Mouse (Mus musculus) forebrain, embryonic 13.5 days (tissue): ENCODE measurements around the gene Col13a1. TPM values are rescaled to one million over a fixed set of nuclear protein-coding genes. Genes with fewer than 3 reads are reported as not detected.

Experiments used
- ATAC-seq: fragments of 200-750 bp; cut with Nextera tagmentation; 2 replicates; pipeline ENCODE4 v1.8.0; 2017
- H3K27ac ChIP-seq: fragments of 300-500 bp; sonication (generic); 2 replicates; pipeline ENCODE4 v1.5.1; 2015; ENCODE audit warnings: inconsistent platforms, mild to moderate bottlenecking, moderate library complexity
- H3K27me3 ChIP-seq: fragments of 300-500 bp; sonication (generic); 2 replicates; pipeline ENCODE4 v1.6.1; 2015; ENCODE audit warnings: mild to moderate bottlenecking, inconsistent platforms
- H3K36me3 ChIP-seq: fragments of 300-500 bp; sonication (generic); 2 replicates; pipeline ENCODE4 v1.6.1; 2015; ENCODE audit warnings: mild to moderate bottlenecking, inconsistent platforms; ENCODE audit not compliant: poor library complexity, severe bottlenecking
- H3K4me1 ChIP-seq: fragments of 300-500 bp; sonication (generic); 2 replicates; pipeline ENCODE4 v1.6.1; 2015; ENCODE audit warnings: inconsistent platforms
- H3K4me2 ChIP-seq: fragments of 300-500 bp; sonication (generic); 2 replicates; pipeline ENCODE4 v1.6.1; 2015; ENCODE audit warnings: inconsistent platforms, mild to moderate bottlenecking, moderate library complexity
- H3K4me3 ChIP-seq: fragments of 300-500 bp; sonication (generic); 2 replicates; pipeline ENCODE4 v1.5.1; 2015; ENCODE audit warnings: mild to moderate bottlenecking, inconsistent platforms
- H3K9ac ChIP-seq: fragments of 300-500 bp; sonication (generic); 2 replicates; pipeline ENCODE4 v1.6.1; 2015; ENCODE audit warnings: mild to moderate bottlenecking, inconsistent platforms
- H3K9me3 ChIP-seq: fragments of 300-500 bp; sonication (generic); replicated peaks from 2 replicates; pipeline ENCODE4 v1.6.1; 2016; ENCODE audit warnings: inconsistent platforms
- WGBS: fragments of 180-500 bp; shearing (Covaris S2); methylation state at CpG from one replicate; pipeline ENCODE4 v1.1.7; 2015; 5-methylcytosine and 5-hydroxymethylcytosine counted together
- polyA plus RNA-seq: library from polyadenylated mRNA; unstranded; fragments of >200 nt; fragmentation: Nextera tagmentation; extraction: Ambion mirVana; gene quantifications from 2 replicates; pipeline ENCODE4 v1.2.1, GENCODE M21; 2015

Gene Col13a1
- polyA plus RNA-seq, 1 experiment from 2014 or later = 0.62 TPM

DNA sequence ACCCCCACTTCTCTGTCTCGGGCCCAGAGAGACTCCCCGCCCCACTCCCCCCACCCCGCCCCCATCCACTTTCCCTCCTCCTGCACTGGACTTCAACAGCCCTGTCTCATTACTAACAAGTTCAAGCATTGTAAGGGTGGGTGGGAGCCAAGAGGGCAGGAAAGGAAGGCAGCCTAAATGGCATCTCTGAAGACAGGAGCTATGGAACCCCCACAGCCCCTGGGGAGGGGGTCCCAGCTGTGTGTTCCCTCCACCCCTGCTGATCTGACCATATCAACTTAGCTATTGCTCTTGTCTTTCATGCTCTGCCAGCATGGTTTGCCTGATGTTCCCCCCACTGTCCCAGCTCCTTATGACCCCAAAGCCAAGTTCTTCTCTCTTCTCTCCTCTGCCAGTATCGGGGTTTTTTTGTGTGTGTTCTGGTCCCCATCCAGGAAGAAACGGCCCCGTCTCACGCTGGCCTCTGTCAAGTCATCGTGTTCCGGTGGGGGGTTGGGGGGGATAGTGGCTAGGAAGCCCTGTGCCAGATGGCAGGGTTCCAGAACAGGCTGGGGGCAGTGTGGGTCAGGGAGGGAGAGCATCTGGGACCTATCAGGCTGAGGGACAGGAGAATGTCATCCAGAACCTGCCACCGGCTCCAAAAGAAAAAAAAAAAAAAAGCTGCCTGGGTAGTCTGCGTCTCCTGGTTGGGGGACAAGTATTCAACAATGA, 58.1 kb downstream of the Col13a1 start:
- WGBS = 55% methylated on average over 11 of the region's 11 CpGs
- H3K9me3 ChIP-seq = peaks cover 7% of the 10 kb centered on the region

GRCm38 (mm10) chr10:61919924-61920654, 58.8 kb downstream of the Col13a1 start:
- 48% methylated on average over 13 of the region's 13 CpGs for WGBS
- Histone ChIP-seq H3K27me3 (no peaks in the 10 kb centered on the region), H3K36me3 (no peaks in the 10 kb centered on the region), H3K9me3 (peaks cover 14% of the 10 kb centered on the region), H3K4me3 (no peak overlapping the region), H3K4me2 (no peak overlapping the region), H3K4me1 (peaks cover 10% of the 10 kb centered on the region; the same call in 1 of the 2 replicates), H3K27ac (no peak overlapping the region), H3K9ac (no peak overlapping the region)
- no peak for ATAC-seq

More for the DNA sequence above, 58.1 kb downstream of the Col13a1 start:
- Histone ChIP-seq H3K4me2 (no peak overlapping the region), H3K4me1 (peaks cover 10% of the 10 kb centered on the region; the same call in 1 of the 2 replicates), H3K9ac (no peak overlapping the region), H3K4me3 (no peak overlapping the region), H3K27me3 (no peaks in the 10 kb centered on the region), H3K36me3 (no peaks in the 10 kb centered on the region), H3K27ac (no peak overlapping the region)
- ATAC-seq = no peak

DNA sequence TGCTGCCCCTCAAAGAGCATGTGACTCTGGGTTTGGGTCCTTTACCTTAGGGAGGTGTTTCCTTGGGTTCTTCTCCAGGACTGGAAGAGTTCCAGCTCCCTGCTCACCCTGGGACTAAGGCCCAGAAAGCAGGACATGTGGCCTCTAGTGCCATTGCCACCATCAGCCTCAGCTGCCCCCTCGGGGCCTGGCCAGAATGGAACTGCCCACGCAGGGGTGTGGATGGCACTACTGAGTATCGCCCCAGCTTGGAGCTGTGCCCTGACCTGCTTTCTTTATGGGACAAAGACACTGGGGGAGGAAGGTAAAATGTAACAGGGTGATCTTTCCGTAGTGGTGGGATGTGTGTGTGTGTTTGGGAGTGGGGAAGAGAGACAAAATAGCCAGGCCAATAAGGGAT, 59.4 kb downstream of the Col13a1 start:
- ATAC-seq = no peak
- Histone ChIP-seq H3K27ac (no peak overlapping the region), H3K36me3 (no peaks in the 10 kb centered on the region), H3K4me1 (peaks cover 10% of the 10 kb centered on the region; the same call in 1 of the 2 replicates), H3K9ac (no peak overlapping the region), H3K27me3 (no peaks in the 10 kb centered on the region), H3K9me3 (peaks cover 19% of the 10 kb centered on the region), H3K4me2 (no peak overlapping the region), H3K4me3 (no peak overlapping the region)
- WGBS = 87% methylated on average over 4 of the region's 4 CpGs

DNA sequence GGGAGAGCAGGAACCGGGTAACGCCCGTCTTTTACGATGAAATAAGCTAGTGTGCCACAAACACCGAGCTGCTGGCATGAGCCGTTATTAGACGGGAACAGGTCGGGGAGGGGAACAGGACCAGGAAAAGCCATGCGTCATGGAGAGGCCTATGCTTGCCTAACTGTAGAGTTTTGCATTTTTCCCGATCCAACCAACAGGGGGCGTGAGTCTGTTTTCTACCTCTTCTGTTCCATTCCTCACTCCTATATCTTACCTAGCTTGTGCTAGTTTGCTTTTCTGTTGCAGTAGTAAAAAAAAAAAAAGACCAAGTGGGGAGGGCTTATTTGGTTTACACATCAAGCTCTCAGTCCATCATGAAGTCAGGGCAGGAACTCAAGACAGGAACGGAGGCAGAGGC, 61.8 kb downstream of the Col13a1 start:
- H3K4me3 ChIP-seq = no peak overlapping the region
- H3K36me3 ChIP-seq = no peaks in the 10 kb centered on the region
- peaks cover 10% of the 10 kb centered on the region; the same call in 1 of the 2 replicates for H3K4me1 ChIP-seq
- no peak for ATAC-seq
- 95% methylated on average over 12 of the region's 12 CpGs for WGBS
- no peak overlapping the region for H3K4me2 ChIP-seq
- no peaks in the 10 kb centered on the region for H3K27me3 ChIP-seq
- peaks cover 26% of the 10 kb centered on the region for H3K9me3 ChIP-seq
- H3K27ac ChIP-seq = no peak overlapping the region
- no peak overlapping the region for H3K9ac ChIP-seq

GRCm38 (mm10) chr10:61911770-61912169, 67.1 kb downstream of the Col13a1 start:
- ATAC-seq = no peak
- WGBS = 67% methylated on average over 4 of the region's 4 CpGs

DNA sequence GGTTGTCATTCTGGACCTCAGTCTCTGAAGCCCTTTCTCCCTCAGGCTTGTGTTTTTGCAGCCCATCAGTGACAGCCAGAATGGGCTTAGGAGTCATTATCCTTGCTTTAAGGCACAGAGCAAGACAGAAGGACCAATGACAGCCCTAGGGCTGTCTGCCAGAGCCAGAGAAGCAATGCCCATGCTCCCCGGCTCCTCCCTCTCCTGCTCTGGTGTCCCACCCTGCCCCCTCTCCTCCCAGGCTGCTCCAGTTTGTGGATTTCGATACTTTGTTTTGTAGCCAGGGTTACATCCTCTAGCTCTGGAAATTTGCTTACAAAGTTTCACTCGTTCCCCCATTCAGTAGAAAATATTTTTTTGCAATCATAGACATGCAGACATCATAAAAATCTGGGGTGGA, 69.9 kb downstream of the Col13a1 start:
- H3K4me2 ChIP-seq = no peak overlapping the region
- WGBS = 65% methylated on average over 3 of the region's 3 CpGs

More at GRCm38 (mm10) chr10:61911770-61912169, 67.1 kb downstream of the Col13a1 start:
- H3K27me3 ChIP-seq = no peaks in the 10 kb centered on the region
- no peaks in the 10 kb centered on the region for H3K36me3 ChIP-seq
- H3K4me3 ChIP-seq = no peak overlapping the region
- H3K9me3 ChIP-seq = peaks cover 23% of the 10 kb centered on the region
- H3K4me1 ChIP-seq = no peaks in the 10 kb centered on the region
- no peak overlapping the region for H3K27ac ChIP-seq
- H3K4me2 ChIP-seq = no peak overlapping the region
- H3K9ac ChIP-seq = no peak overlapping the region

GRCm38 (mm10) chr10:61906226-61906625, 72.7 kb downstream of the Col13a1 start:
- 46% methylated on average over 5 of the region's 5 CpGs for WGBS
- no peak for ATAC-seq

More for the DNA sequence above, 69.9 kb downstream of the Col13a1 start:
- Histone ChIP-seq H3K9ac (no peak overlapping the region), H3K27me3 (no peaks in the 10 kb centered on the region), H3K27ac (no peak overlapping the region), H3K4me3 (no peak overlapping the region), H3K9me3 (peaks cover 6% of the 10 kb centered on the region; the same call in 1 of the 2 replicates), H3K4me1 (no peaks in the 10 kb centered on the region), H3K36me3 (no peaks in the 10 kb centered on the region)
- no peak for ATAC-seq

DNA sequence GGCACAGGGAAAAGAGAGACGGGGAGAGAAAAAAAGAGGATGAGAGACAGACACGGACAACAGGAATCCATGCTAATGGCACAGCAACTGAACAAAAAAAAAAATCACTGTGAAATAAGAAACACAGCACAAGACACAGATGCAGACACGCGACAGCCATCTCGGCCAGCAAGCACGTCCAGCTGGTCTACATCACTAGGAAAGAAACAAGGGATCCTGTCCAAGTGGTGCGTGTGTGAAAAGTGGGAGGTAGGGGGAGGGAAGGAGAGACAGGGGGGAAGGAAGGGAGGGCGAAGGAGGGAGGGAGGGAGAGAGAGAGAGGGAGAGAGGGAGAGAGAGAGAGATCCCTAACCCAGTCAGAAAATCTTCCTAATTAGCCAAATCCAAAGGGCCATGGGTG, 73.6 kb downstream of the Col13a1 start:
- H3K36me3 ChIP-seq = no peaks in the 10 kb centered on the region
- 59% methylated on average over 8 of the region's 8 CpGs for WGBS
- H3K27ac ChIP-seq = no peak overlapping the region
- no peaks in the 10 kb centered on the region for H3K4me1 ChIP-seq
- no peak overlapping the region for H3K4me3 ChIP-seq
- H3K9ac ChIP-seq = no peak overlapping the region
- H3K27me3 ChIP-seq = no peaks in the 10 kb centered on the region
- H3K4me2 ChIP-seq = no peak overlapping the region
- ATAC-seq = no peak
- H3K9me3 ChIP-seq = no peaks in the 10 kb centered on the region

More at GRCm38 (mm10) chr10:61906226-61906625, 72.7 kb downstream of the Col13a1 start:
- Histone ChIP-seq H3K27ac (no peak overlapping the region), H3K27me3 (no peaks in the 10 kb centered on the region), H3K9me3 (no peaks in the 10 kb centered on the region), H3K4me2 (no peak overlapping the region), H3K9ac (no peak overlapping the region), H3K36me3 (no peaks in the 10 kb centered on the region), H3K4me1 (no peaks in the 10 kb centered on the region), H3K4me3 (no peak overlapping the region)

DNA sequence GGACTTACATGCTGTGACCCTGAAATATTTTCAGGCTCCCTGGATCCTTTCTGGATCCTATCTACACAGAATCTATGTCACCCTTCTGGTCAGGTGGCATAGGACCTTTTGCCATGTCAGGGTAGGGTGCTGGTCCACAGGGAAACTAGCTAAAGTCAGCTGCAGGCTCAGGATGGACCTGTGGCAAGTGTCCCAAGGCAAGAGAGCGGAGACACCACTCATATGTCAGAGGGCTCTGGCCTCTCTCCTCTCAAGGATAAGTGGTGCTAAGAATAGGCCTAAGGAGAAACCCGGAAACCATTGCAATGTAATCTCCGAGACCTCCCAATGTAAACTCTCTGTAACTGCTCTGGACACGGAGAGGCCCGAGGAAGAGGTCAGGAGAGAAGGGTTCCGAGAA, 80.8 kb downstream of the Col13a1 start:
- H3K4me1 ChIP-seq = no peaks in the 10 kb centered on the region
- H3K4me2 ChIP-seq = no peak overlapping the region
- H3K9me3 ChIP-seq = no peaks in the 10 kb centered on the region
- no peak overlapping the region for H3K27ac ChIP-seq
- ATAC-seq = no peak
- no peaks in the 10 kb centered on the region for H3K36me3 ChIP-seq
- no peak overlapping the region for H3K9ac ChIP-seq
- H3K27me3 ChIP-seq = no peaks in the 10 kb centered on the region
- WGBS = 87% methylated on average over 6 of the region's 6 CpGs
- no peak overlapping the region for H3K4me3 ChIP-seq

DNA sequence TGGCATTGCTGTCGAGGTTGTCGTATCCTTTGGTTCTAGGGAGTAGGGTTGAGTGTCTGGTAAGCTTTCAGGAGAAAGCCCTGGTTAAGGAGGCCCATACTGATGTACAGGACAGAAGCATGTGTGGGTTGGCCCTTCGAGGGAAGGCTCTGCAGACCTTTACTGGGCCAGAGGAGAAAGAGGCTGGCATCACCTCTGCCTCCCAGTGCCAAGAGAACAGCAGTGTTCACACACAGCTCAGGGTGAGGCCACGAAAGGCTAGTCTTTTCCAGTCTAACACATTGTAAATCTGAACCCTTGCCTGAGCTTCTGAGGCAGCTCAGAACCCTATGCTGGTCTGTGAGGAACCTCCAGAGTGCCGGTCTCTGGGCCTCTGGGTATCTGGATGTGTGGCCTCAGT, 84.3 kb downstream of the Col13a1 start:
- no peak overlapping the region for H3K27ac ChIP-seq
- ATAC-seq = no peak
- no peaks in the 10 kb centered on the region for H3K36me3 ChIP-seq
- H3K9me3 ChIP-seq = no peaks in the 10 kb centered on the region
- no peak overlapping the region for H3K9ac ChIP-seq
- H3K4me1 ChIP-seq = 0 out of 2 replicates have a peak, but pooled peaks cover 6% of the 10 kb centered on the region
- no peak overlapping the region for H3K4me3 ChIP-seq
- H3K4me2 ChIP-seq = no peak overlapping the region
- 80% methylated on average over 5 of the region's 5 CpGs for WGBS
- H3K27me3 ChIP-seq = no peaks in the 10 kb centered on the region

DNA sequence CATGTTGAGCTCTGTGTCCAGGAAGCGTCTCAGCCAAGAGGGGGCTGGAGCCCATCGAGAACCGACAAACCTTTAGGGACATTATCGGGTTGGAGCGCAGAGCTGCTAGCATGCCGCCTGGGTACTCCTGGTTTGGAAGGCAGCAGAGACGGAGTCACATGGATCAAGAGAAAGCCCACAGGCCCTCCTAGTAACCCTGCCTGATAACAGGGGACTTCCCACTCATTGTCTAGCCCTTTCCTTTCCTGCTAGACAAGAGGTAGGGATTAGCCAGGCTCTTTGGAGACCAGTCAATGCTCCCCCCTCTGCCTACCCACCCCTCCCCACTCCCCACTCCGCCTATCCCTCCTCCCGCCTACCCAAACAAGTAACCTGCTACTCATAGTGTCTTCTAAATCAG, 87.8 kb downstream of the Col13a1 start:
- H3K9ac ChIP-seq = no peak overlapping the region
- H3K27ac ChIP-seq = no peak overlapping the region
- no peaks in the 10 kb centered on the region for H3K27me3 ChIP-seq
- 0 out of 2 replicates have a peak, but pooled peaks cover 6% of the 10 kb centered on the region for H3K4me1 ChIP-seq
- no peaks in the 10 kb centered on the region for H3K9me3 ChIP-seq
- no peaks in the 10 kb centered on the region for H3K36me3 ChIP-seq
- H3K4me3 ChIP-seq = no peak overlapping the region
- H3K4me2 ChIP-seq = no peak overlapping the region
- ATAC-seq = no peak
- WGBS = 41% methylated on average over 9 of the region's 9 CpGs

- Histone ChIP-seq H3K36me3 (no peaks in the 10 kb centered on the region), H3K27ac (no peak overlapping the region), H3K9ac (no peak overlapping the region), H3K9me3 (no peaks in the 10 kb centered on the region), H3K27me3 (no peaks in the 10 kb centered on the region), H3K4me1 (0 out of 2 replicates have a peak, but pooled peaks cover 6% of the 10 kb centered on the region), H3K4me2 (no peak overlapping the region), H3K4me3 (no peak overlapping the region)
- 91% methylated on average over 10 of the region's 10 CpGs for WGBS
- ATAC-seq = no peak
These were observed 88.6 kb downstream of the Col13a1 start for GRCm38 (mm10) chr10:61890294-61890693.
